In genomic region chr11:75147106-75147845, GRCm38 (mm10) we compare ENCODE assay signal across 8 mouse cellular contexts. TPM values are rescaled to one million over a fixed set of nuclear protein-coding genes. Genes with fewer than 3 reads are reported as not detected.
DNase-seq lines count a peak whose midpoint lies in the region; ATAC-seq and TF ChIP-seq lines count a peak whose summit lies in the region.

No protein-coding gene starts in this region.

- 21% methylated on average over 11 of the region's 11 CpGs for WGBS in heart, embryonic 14.5 days
- whole genome bisulfite sequencing in limb, embryonic 11.5 days: 8% methylated on average over 11 of the region's 11 CpGs

- peak; percentile 39 for DNase-seq in gastrocnemius, adult 2 months
- DNase-seq in gastrocnemius, postnatal 36 days: no peak
- DNase-seq in Patski (ENCODE audit: low read depth, low spot score): peak; percentile 43
- peak; percentile 88 for DNase-seq in limb, embryonic 11.5 days (ENCODE audit: low spot score)
- DNase-seq in retina, embryonic 14.5 days (ENCODE audit: low spot score): peak; percentile 11
- no peak for DNase-seq in right cerebral cortex, postnatal 10 days (ENCODE audit: low spot score in 2 of 2)
- DNase-seq in frontal cortex, postnatal 36 days (ENCODE audit: low spot score in 2 of 2): no peak

- H3K9me3 ChIP-seq in heart, embryonic 14.5 days (ENCODE audit: control insufficient read depth, low read length): no peaks in the 10 kb centered on the region
- H3K9me3 ChIP-seq in limb, embryonic 11.5 days (ENCODE audit: control insufficient read depth, low read length): no peaks in the 10 kb centered on the region

- no peak overlapping the region for H3K4me3 ChIP-seq in gastrocnemius, adult 2 months
- H3K4me3 ChIP-seq in heart, embryonic 14.5 days (ENCODE audit: control insufficient read depth in 1 of 2, insufficient read depth in 1 of 2, low read depth in 1 of 2, low read length in 2 of 2): no peak overlapping the region
- no peak overlapping the region for H3K4me3 ChIP-seq in limb, embryonic 11.5 days (ENCODE audit: low read depth, low read length)

- H3K4me1 ChIP-seq in heart, embryonic 14.5 days (ENCODE audit: control insufficient read depth in 2 of 2, insufficient read depth in 2 of 2, low read length in 2 of 2): peaks cover 14 to 26% of the 10 kb centered on the region in 2 experiments
- peaks cover 22% of the 10 kb centered on the region for H3K4me1 ChIP-seq in limb, embryonic 11.5 days (ENCODE audit: control insufficient read depth, insufficient read depth, low read length)

- CTCF ChIA-PET in Patski (lab: Charles Lee): no interaction called here

- POLR2A ChIA-PET in Patski (lab: Charles Lee): no interaction called here

- 0 out of 2 replicates have a peak overlapping the region, but pooled peaks have one; percentile 5 for H3K4me2 ChIP-seq in heart, embryonic 14.5 days (ENCODE audit: low read length)
- H3K4me2 ChIP-seq in limb, embryonic 11.5 days (ENCODE audit: low read depth, severe bottlenecking): peak overlapping the region; percentile 25

- in situ Hi-C loops in Patski (cut with MboI; ENCODE audit: low pct_unique_long_range_greater_than_20kb): no loop called here

- intact Hi-C loops in gastrocnemius, adult 2 months (cut with DNase I): no loop called here
- intact Hi-C loops in gastrocnemius, postnatal 36 days (cut with DNase I): no loop called here

- H3K9ac ChIP-seq in heart, embryonic 14.5 days (ENCODE audit: low read length): peak overlapping the region; percentile 58; the same call in 1 of the 2 replicates
- H3K9ac ChIP-seq in limb, embryonic 11.5 days (ENCODE audit: low read length): no peak overlapping the region

- H3K27me3 ChIP-seq in Patski: no peaks in the 10 kb centered on the region
- H3K27me3 ChIP-seq in heart, embryonic 14.5 days (ENCODE audit: control insufficient read depth, insufficient read depth, low read length): no peaks in the 10 kb centered on the region
- H3K27me3 ChIP-seq in limb, embryonic 11.5 days (ENCODE audit: control insufficient read depth, insufficient read depth, low read length): no peaks in the 10 kb centered on the region

- H3K27ac ChIP-seq in gastrocnemius, adult 2 months: peak overlapping the region; percentile 84
- peak overlapping the region; percentile 68 to 87 for H3K27ac ChIP-seq in heart, embryonic 14.5 days (replicated peaks in 1 of 2; ENCODE audit: control insufficient read depth in 1 of 2, insufficient read depth in 1 of 2, low read depth in 2 of 2, low read length in 2 of 2)
- peak overlapping the region; percentile 91 for H3K27ac ChIP-seq in limb, embryonic 11.5 days (replicated peaks; ENCODE audit: low read depth, low read length)

- no peak for TF ChIP-seq CTCF in gastrocnemius, adult 2 months (IDR thresholded peaks at IDR 0.05)
- no peak for TF ChIP-seq CTCF in Patski (IDR thresholded peaks at IDR 0.05)

- peaks cover 49% of the 10 kb centered on the region for H3K36me3 ChIP-seq in heart, embryonic 14.5 days (ENCODE audit: control insufficient read depth, insufficient read depth, low read length)
- H3K36me3 ChIP-seq in limb, embryonic 11.5 days (ENCODE audit: control insufficient read depth, insufficient read depth, low read length): no peaks in the 10 kb centered on the region

- no peak for ATAC-seq in Patski
- ATAC-seq in heart, embryonic 14.5 days (ENCODE audit: insufficient number of reproducible peaks, insufficient read depth, low FRiP score, low read depth): no peak
- ATAC-seq in limb, embryonic 11.5 days (ENCODE audit: insufficient number of reproducible peaks, low FRiP score, low TSS enrichment, low read depth): peak; percentile 93

RNA-seq across cellular contexts. Expression of gene Hic1, which starts 22.0 kb away (rescaled TPM):
- 1 to 10 TPM; 4.6 to 6.6 TPM for total RNA-seq in gastrocnemius, adult 2 months (2021)
- 1 to 10 TPM; 5.1 to 7.2 TPM for total RNA-seq in gastrocnemius, postnatal 36 days (2021)
- polyA plus RNA-seq in Patski (2021): 0.17 TPM
- polyA plus RNA-seq in heart, embryonic 14.5 days (2014; fragmentation: Nextera tagmentation; extraction: Ambion mirVana): 6.4 and 6.8 TPM in 2 replicates
- 4.1 and 4.5 TPM in 2 replicates for polyA plus RNA-seq in limb, embryonic 11.5 days (2014; fragmentation: Nextera tagmentation; extraction: Ambion mirVana)

RNA-seq across cellular contexts. Expression of gene Ovca2, which starts 31.4 kb away (rescaled TPM):
- total RNA-seq in gastrocnemius, adult 2 months (2021): 1 to 10 TPM; 2.5 to 3.6 TPM
- 1 to 10 TPM; 2.4 to 3.0 TPM for total RNA-seq in gastrocnemius, postnatal 36 days (2021)
- 20.4 TPM for polyA plus RNA-seq in Patski (2021)
- polyA plus RNA-seq in heart, embryonic 14.5 days (2014; fragmentation: Nextera tagmentation; extraction: Ambion mirVana): 19.4 and 19.7 TPM in 2 replicates
- 38.2 and 39.8 TPM in 2 replicates for polyA plus RNA-seq in limb, embryonic 11.5 days (2014; fragmentation: Nextera tagmentation; extraction: Ambion mirVana)

RNA-seq across cellular contexts. Expression of gene Dph1, which starts 43.8 kb away (rescaled TPM):
- 1 to 10 TPM; 5.5 to 6.2 TPM for total RNA-seq in gastrocnemius, adult 2 months (2021)
- total RNA-seq in gastrocnemius, postnatal 36 days (2021): 1 to 10 TPM; 4.9 to 5.2 TPM
- 43.1 TPM for polyA plus RNA-seq in Patski (2021)
- polyA plus RNA-seq in heart, embryonic 14.5 days (2014; fragmentation: Nextera tagmentation; extraction: Ambion mirVana): 23.1 and 23.7 TPM in 2 replicates
- polyA plus RNA-seq in limb, embryonic 11.5 days (2014; fragmentation: Nextera tagmentation; extraction: Ambion mirVana): 24.1 and 25.5 TPM in 2 replicates

RNA-seq across cellular contexts. Expression of gene Rtn4rl1, which starts 46.3 kb away (rescaled TPM):
- 1 to 10 TPM in 1 of 2 experiments, under 1 TPM in 1; 0.54 to 1.1 TPM for total RNA-seq in gastrocnemius, adult 2 months (2021)
- total RNA-seq in gastrocnemius, postnatal 36 days (2021): 1 to 10 TPM; 1.0 TPM
- 18.7 TPM for polyA plus RNA-seq in Patski (2021)
- 17.0 and 17.3 TPM in 2 replicates for polyA plus RNA-seq in heart, embryonic 14.5 days (2014; fragmentation: Nextera tagmentation; extraction: Ambion mirVana)
- polyA plus RNA-seq in limb, embryonic 11.5 days (2014; fragmentation: Nextera tagmentation; extraction: Ambion mirVana): 0.75 and 0.78 TPM in 2 replicates

Comparison
In these comparisons a context has a peak if more than half of its experiments do, and no peak if none do; other contexts are left out.
1. DNase-seq: peak in gastrocnemius, adult 2 months (single experiment), Patski (single experiment), limb, embryonic 11.5 days (single experiment) and retina, embryonic 14.5 days (single experiment); none in gastrocnemius, postnatal 36 days (0 of 2), right cerebral cortex, postnatal 10 days (0 of 2) and frontal cortex, postnatal 36 days (0 of 2).
2. Peak in every context shown above with its lines, with median percentiles within 50 percentile points of each other: H3K27ac ChIP-seq.